Mouse (Mus musculus) thymus, adult 2 months (tissue): ENCODE data around the gene Fcgbp.

Experiments
- CTCF ChIP-seq: fragments of 200-500 bp; IDR thresholded peaks from 2 replicates; pipeline ENCODE4 v1.5.1; 2012; ENCODE audit warnings: mild to moderate bottlenecking, control low read depth, low read length, moderate library complexity, borderline replicate concordance; ENCODE audit not compliant: control insufficient read depth, poor library complexity, insufficient read depth; ENCODE audit errors: extremely low read depth
- POLR2A ChIP-seq: fragments of 200-500 bp; IDR thresholded peaks from 2 replicates; pipeline ENCODE4 v1.6.1; 2012; ENCODE audit warnings: mild to moderate bottlenecking, low read length, control low read depth, moderate library complexity; ENCODE audit not compliant: control insufficient read depth, poor library complexity, insufficient read depth; ENCODE audit errors: extremely low read depth

- TF ChIP-seq CTCF (no peak), POLR2A (no peak)
Measured at GRCm38 (mm10) chr7:28059972-28060371, 11.1 kb upstream of the Fcgbp start.
